Mouse (Mus musculus): ENCODE data around the gene Adamtsl1. TPM values are rescaled to one million over a fixed set of nuclear protein-coding genes. Genes with fewer than 3 reads are reported as not detected.

Adamtsl1 gene
- polyA plus RNA-seq, 1 experiment: 2.7 TPM

GRCm38 (mm10) chr4:86425581-86425980 lies 911.6 kb downstream of the Adamtsl1 start:
- H3K27me3 ChIP-seq (ENCODE audit: control insufficient read depth, insufficient read depth, insufficient read length): no peaks in the 10 kb centered on the region
- no peak for TF ChIP-seq POLR2A (IDR thresholded peaks at IDR 0.05; ENCODE audit: insufficient read length, low read depth)
- TF ChIP-seq MAX (IDR thresholded peaks at IDR 0.05; ENCODE audit: low read depth): no peak
- no peak for TF ChIP-seq REST (IDR thresholded peaks at IDR 0.05; ENCODE audit: insufficient read depth, insufficient read length)
- no peak for TF ChIP-seq MYOG (IDR thresholded peaks at IDR 0.05; ENCODE audit: control insufficient read depth in 1 of 3, insufficient read depth in 1 of 3, insufficient read length in 2 of 3, low read depth in 2 of 3)
- TF ChIP-seq USF1 (IDR thresholded peaks at IDR 0.05; ENCODE audit: low read depth): no peak
- no peak for TF ChIP-seq MYOD1 (IDR thresholded peaks at IDR 0.05; ENCODE audit: control insufficient read depth in 1 of 3, insufficient read length in 2 of 3, low read depth in 2 of 3)
- TF ChIP-seq TCF3 (IDR thresholded peaks at IDR 0.05; ENCODE audit: insufficient read length, low read depth): no peak
- TF ChIP-seq SRF (IDR thresholded peaks at IDR 0.05; ENCODE audit: control insufficient read depth, insufficient read length, low read depth): no peak
- no peak for TF ChIP-seq E2F4 (IDR thresholded peaks at IDR 0.05; ENCODE audit: insufficient read depth)
- H3K36me3 ChIP-seq (ENCODE audit: control insufficient read depth, insufficient read depth): no peaks in the 10 kb centered on the region
- no peak overlapping the region for H3ac ChIP-seq (ENCODE audit: control insufficient read depth, insufficient read length)
- no peak overlapping the region for H3K4me3 ChIP-seq
- H3K79me2 ChIP-seq (ENCODE audit: control insufficient read depth, insufficient read depth): no peaks in the 10 kb centered on the region
- no peak overlapping the region for H3K4me2 ChIP-seq (ENCODE audit: low read depth)

DNA sequence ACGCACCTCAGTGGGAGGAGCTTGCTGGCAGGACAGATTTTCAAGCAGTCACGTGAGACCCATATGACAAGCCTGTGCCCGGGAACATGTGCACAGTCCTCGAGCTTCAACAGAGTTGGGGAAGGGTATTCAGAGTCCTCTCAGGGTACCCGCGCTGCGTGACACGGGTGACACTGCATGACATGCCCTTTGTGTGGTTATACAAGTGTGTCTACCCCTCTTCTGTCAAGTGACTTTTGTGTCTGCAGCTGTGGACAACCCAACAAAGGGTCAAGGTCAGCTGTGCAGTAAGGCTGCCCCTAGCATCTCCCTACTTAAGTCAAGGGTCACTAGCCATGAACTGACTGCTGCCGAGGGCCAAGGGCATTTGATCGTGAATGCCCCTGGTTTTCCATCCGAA lies 912.6 kb downstream of the Adamtsl1 start:
- no peak overlapping the region for H3K4me2 ChIP-seq (ENCODE audit: low read depth)
- no peaks in the 10 kb centered on the region for H3K79me2 ChIP-seq (ENCODE audit: control insufficient read depth, insufficient read depth)
- TF ChIP-seq POLR2A (IDR thresholded peaks at IDR 0.05; ENCODE audit: insufficient read length, low read depth): no peak
- TF ChIP-seq REST (IDR thresholded peaks at IDR 0.05; ENCODE audit: insufficient read depth, insufficient read length): no peak
- TF ChIP-seq POLR2AphosphoS2 (IDR thresholded peaks at IDR 0.05; ENCODE audit: insufficient read length, low read depth): no peak
- TF ChIP-seq MYOG (IDR thresholded peaks at IDR 0.05; ENCODE audit: control insufficient read depth in 1 of 3, insufficient read depth in 1 of 3, insufficient read length in 2 of 3, low read depth in 2 of 3): no peak
- no peak for TF ChIP-seq TCF12 (IDR thresholded peaks at IDR 0.05; ENCODE audit: insufficient read depth, poor library complexity, severe bottlenecking)
- TF ChIP-seq TCF3 (IDR thresholded peaks at IDR 0.05; ENCODE audit: insufficient read length, low read depth): no peak
- no peak for TF ChIP-seq USF1 (IDR thresholded peaks at IDR 0.05; ENCODE audit: low read depth)
- TF ChIP-seq SRF (IDR thresholded peaks at IDR 0.05; ENCODE audit: control insufficient read depth, insufficient read length, low read depth): no peak
- no peak for TF ChIP-seq MYOD1 (IDR thresholded peaks at IDR 0.05; ENCODE audit: control insufficient read depth in 1 of 3, insufficient read length in 2 of 3, low read depth in 2 of 3)
- TF ChIP-seq E2F4 (IDR thresholded peaks at IDR 0.05; ENCODE audit: insufficient read depth): no peak
- TF ChIP-seq CEBPB (IDR thresholded peaks at IDR 0.05; ENCODE audit: insufficient read depth, poor library complexity, severe bottlenecking): no peak
- TF ChIP-seq MAX (IDR thresholded peaks at IDR 0.05; ENCODE audit: low read depth): no peak
- H3K4me3 ChIP-seq: no peak overlapping the region
- no peaks in the 10 kb centered on the region for H3K36me3 ChIP-seq (ENCODE audit: control insufficient read depth, insufficient read depth)
- H3K27me3 ChIP-seq (ENCODE audit: control insufficient read depth, insufficient read depth, insufficient read length): no peaks in the 10 kb centered on the region
- H3ac ChIP-seq (ENCODE audit: control insufficient read depth, insufficient read length): no peak overlapping the region

DNA sequence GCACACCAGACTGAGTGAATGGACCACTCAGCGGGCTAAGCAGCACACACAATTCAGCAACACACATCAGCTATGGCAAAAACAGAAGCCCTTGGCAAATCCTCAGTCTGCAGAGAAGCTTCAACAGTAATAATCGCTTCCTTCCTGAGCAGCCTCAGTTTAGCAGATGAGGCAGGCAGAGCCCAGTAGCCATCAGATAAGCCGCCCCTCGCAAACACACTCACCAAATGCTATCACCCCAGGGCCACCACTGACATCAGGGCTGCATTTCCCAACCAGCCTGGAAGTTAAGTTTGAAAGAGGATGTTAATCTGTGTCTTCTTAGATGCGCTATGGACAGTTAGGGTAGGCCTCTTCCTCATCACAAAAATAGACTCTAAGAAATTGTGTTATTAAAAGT lies 913.3 kb downstream of the Adamtsl1 start:
- H3K36me3 ChIP-seq (ENCODE audit: control insufficient read depth, insufficient read depth): no peaks in the 10 kb centered on the region
- H3K27me3 ChIP-seq (ENCODE audit: control insufficient read depth, insufficient read depth, insufficient read length): no peaks in the 10 kb centered on the region

DNA sequence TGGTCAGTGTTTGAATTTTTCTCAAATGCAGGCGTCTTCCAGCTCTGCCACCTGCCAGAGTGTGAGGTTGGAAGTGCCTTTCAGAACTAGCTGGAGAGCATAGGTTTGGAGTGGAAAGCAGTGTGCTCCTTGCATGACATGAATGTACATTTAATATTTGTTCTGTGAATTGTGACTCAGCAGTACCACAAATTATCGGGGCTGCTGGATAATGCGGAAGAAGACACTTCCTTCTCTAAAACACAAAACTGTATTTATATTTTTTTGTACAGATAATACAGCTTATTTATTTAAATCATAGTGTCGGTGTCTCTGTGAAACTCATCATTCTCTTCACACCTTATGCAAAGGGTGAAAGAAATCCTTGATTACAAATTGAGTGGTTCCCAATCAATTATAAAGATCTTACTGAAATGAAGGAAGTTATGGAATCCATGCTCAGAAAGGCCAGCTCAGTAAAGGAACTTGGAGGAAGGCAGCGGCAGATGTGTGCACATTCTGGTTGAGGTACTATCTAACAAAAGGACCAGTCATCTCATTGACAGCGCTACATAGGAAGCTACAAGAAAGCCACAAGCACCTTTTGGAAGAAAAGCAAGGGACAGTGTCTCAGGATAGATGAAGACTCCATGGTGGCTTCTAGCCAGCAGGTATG lies 914.2 kb downstream of the Adamtsl1 start:
- Histone ChIP-seq H3K36me3 (ENCODE audit: control insufficient read depth, insufficient read depth) (no peaks in the 10 kb centered on the region), H3ac (ENCODE audit: control insufficient read depth, insufficient read length) (no peak overlapping the region), H3K4me2 (ENCODE audit: low read depth) (no peak overlapping the region), H3K79me2 (ENCODE audit: control insufficient read depth, insufficient read depth) (no peaks in the 10 kb centered on the region), H3K4me3 (no peak overlapping the region), H3K27me3 (ENCODE audit: control insufficient read depth, insufficient read depth, insufficient read length) (no peaks in the 10 kb centered on the region)
- TF ChIP-seq REST (IDR thresholded peaks at IDR 0.05; ENCODE audit: insufficient read depth, insufficient read length): no peak

More for the DNA sequence above, 913.3 kb downstream of the Adamtsl1 start:
- TF ChIP-seq TCF12 (IDR thresholded peaks at IDR 0.05; ENCODE audit: insufficient read depth, poor library complexity, severe bottlenecking) (no peak), MYOD1 (IDR thresholded peaks at IDR 0.05; ENCODE audit: control insufficient read depth in 1 of 3, insufficient read length in 2 of 3, low read depth in 2 of 3) (no peak), REST (IDR thresholded peaks at IDR 0.05; ENCODE audit: insufficient read depth, insufficient read length) (no peak), CEBPB (IDR thresholded peaks at IDR 0.05; ENCODE audit: insufficient read depth, poor library complexity, severe bottlenecking) (no peak), USF1 (IDR thresholded peaks at IDR 0.05; ENCODE audit: low read depth) (no peak), POLR2AphosphoS2 (IDR thresholded peaks at IDR 0.05; ENCODE audit: insufficient read length, low read depth) (no peak), E2F4 (IDR thresholded peaks at IDR 0.05; ENCODE audit: insufficient read depth) (no peak), SRF (IDR thresholded peaks at IDR 0.05; ENCODE audit: control insufficient read depth, insufficient read length, low read depth) (no peak)
- no peak overlapping the region for H3K4me2 ChIP-seq (ENCODE audit: low read depth)
- H3K79me2 ChIP-seq (ENCODE audit: control insufficient read depth, insufficient read depth): no peaks in the 10 kb centered on the region
- H3ac ChIP-seq (ENCODE audit: control insufficient read depth, insufficient read length): no peak overlapping the region
- no peak overlapping the region for H3K4me3 ChIP-seq

GRCm38 (mm10) chr4:86435631-86436030 lies 921.7 kb downstream of the Adamtsl1 start:
- Histone ChIP-seq H3K4me3 (no peak overlapping the region), H3K36me3 (ENCODE audit: control insufficient read depth, insufficient read depth) (no peaks in the 10 kb centered on the region), H3K27me3 (ENCODE audit: control insufficient read depth, insufficient read depth, insufficient read length) (no peaks in the 10 kb centered on the region), H3K4me2 (ENCODE audit: low read depth) (no peak overlapping the region), H3ac (ENCODE audit: control insufficient read depth, insufficient read length) (no peak overlapping the region), H3K79me2 (ENCODE audit: control insufficient read depth, insufficient read depth) (no peaks in the 10 kb centered on the region)
- TF ChIP-seq TCF3 (IDR thresholded peaks at IDR 0.05; ENCODE audit: insufficient read length, low read depth): no peak
- TF ChIP-seq MYOD1 (IDR thresholded peaks at IDR 0.05; ENCODE audit: control insufficient read depth in 1 of 3, insufficient read length in 2 of 3, low read depth in 2 of 3): no peak
- TF ChIP-seq TCF12 (IDR thresholded peaks at IDR 0.05; ENCODE audit: insufficient read depth, poor library complexity, severe bottlenecking): no peak
- no peak for TF ChIP-seq POLR2A (IDR thresholded peaks at IDR 0.05; ENCODE audit: insufficient read length, low read depth)
- no peak for TF ChIP-seq REST (IDR thresholded peaks at IDR 0.05; ENCODE audit: insufficient read depth, insufficient read length)
- no peak for TF ChIP-seq SRF (IDR thresholded peaks at IDR 0.05; ENCODE audit: control insufficient read depth, insufficient read length, low read depth)
- no peak for TF ChIP-seq MYOG (IDR thresholded peaks at IDR 0.05; ENCODE audit: control insufficient read depth in 1 of 3, insufficient read depth in 1 of 3, insufficient read length in 2 of 3, low read depth in 2 of 3)
- TF ChIP-seq E2F4 (IDR thresholded peaks at IDR 0.05; ENCODE audit: insufficient read depth): no peak
- TF ChIP-seq MAX (IDR thresholded peaks at IDR 0.05; ENCODE audit: low read depth): no peak
- TF ChIP-seq POLR2AphosphoS2 (IDR thresholded peaks at IDR 0.05; ENCODE audit: insufficient read length, low read depth): no peak
- TF ChIP-seq USF1 (IDR thresholded peaks at IDR 0.05; ENCODE audit: low read depth): no peak
- no peak for TF ChIP-seq CEBPB (IDR thresholded peaks at IDR 0.05; ENCODE audit: insufficient read depth, poor library complexity, severe bottlenecking)

Data from myocyte (in vitro differentiated cells).